Mouse (Mus musculus): ENCODE results near the gene Dst.
A peak's percentile ranks its signal among the peaks of the same experiment; 100 is the strongest.

Dst gene

DNA sequence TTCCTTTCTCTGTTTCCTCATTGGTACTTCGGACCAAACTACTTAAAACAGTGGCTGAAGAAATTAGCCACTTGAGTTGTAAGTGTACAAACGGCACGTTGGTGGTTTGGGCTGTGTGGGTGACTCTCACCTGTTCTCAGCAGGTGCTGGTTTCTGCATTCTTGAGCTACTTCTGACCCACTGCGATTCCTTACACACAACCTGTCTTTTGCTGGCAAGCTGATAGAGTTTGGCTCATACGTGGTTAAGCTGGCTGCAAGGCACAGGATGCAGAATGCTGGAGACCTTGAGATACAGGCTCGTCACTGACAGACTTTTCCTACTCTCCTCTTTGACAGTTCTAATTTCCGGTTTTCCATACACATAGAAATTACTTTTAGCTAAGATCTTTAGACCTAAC is 19.4 kb downstream of the Dst start:
- DNase-seq (ENCODE audit: low spot score in 2 of 2), result no peak

DNA sequence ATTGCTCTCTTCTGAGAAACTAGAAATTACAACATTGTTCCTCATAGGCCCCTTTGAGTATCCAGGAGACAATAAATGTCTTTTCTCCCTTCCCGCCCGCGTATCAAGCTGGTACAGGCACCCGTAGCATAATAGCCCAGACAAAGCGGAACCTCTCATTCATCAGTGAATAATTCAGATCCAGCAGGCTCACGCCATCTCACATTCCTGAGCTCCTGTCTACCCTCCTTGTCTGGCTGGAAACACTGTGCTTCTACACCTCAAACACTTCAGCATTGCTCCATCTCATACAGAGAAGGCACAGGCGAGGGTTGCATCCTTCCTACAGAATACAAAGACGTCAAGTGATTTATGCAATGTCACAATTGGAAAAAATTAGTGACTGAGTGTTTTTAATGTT is 23.8 kb downstream of the Dst start:
- DNase-seq (ENCODE audit: low spot score in 2 of 2), result no peak

DNA sequence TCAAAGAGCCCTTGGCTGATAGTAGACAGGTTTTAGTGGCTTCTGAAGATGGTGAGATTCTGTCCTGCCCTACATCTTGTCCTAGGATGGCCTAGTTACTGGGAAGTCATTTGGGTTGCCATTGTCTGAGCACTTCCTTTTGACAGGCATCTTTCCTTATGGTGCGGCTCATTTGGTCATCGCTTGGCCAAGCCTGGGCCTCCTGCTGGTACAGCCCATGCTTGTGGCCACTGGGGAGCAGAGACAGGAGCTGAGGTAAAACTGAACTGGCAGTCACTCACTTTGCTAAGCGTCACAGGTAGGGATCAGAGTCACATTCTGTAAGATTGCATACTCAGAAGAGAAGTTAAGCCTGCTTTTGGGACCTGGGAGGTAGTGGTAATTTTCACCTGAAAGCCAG is 24.2 kb downstream of the Dst start:
- DNase-seq (ENCODE audit: low spot score in 2 of 2), result no peak

DNA sequence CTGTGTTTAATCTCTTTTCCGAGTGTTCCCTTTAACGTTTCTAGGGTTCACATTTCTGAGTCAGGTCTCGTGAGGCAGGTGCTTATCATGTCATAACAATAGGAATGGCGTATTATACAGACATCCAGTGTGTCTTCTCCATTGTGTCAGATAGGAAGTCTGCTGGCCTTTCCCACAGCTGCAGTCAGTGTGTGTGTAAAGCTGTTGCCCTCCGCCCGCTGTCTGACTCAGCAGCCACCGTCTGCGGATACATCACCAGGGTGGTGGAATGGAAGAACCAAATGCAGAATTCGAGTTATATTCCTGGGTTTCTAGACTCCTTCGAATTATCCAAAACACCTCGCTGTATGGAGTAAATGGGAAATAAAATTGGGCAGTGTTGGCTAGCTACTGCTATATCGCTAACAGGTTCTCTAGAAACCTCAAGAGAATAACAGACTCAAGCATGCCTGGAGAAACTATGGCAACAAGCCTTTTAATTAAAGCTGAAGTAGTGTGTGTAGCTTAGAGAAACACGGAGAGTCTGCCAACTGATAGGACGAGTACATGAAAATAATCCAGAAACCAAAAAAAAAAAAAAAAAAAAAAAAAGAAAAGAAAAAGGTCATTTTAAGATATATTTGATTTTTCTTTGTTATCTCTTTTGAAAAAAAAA is 24.9 kb downstream of the Dst start:
- DNase-seq (ENCODE audit: low spot score in 2 of 2), result no peak

DNA sequence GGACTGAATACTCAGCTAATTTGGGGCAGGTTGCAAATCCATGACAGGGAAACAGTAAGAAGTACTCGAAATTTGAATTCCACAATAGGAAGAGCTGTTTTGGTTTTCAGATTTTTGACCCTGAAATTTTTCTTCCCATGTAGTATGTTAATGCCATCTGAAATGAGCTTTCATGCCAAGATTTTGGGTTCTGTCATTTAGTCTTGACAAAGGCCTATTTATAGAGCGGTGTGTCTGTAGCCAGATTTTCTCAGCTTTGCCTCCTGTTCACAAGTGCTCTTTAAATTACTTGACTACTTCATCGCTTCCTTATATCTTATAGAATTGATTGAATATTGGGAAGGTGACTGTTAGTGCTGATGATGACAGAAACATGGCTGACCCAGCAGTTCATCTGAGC is 27.9 kb downstream of the Dst start:
- DNase-seq (ENCODE audit: low spot score in 2 of 2), result no peak

DNA sequence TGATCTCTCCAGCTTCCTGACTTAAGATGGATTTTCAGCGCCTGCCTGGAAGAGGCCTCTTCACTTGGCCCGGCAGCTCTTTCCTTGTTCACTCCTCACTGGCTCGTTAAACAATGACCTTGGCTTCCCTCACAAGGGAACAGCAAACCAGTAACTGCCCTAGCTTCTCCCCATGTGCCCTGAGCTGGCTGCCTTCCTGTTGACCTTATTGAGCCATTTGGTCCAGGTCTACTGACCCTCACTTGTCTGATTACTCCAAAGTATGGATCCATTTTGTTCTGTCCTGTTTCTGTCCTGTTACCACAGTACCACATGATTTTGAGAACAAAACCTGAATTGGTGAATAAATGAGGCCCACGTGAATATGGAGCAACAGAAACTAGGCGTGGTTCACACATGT is 31.8 kb downstream of the Dst start:
- DNase-seq (ENCODE audit: low spot score in 2 of 2), result no peak

DNA sequence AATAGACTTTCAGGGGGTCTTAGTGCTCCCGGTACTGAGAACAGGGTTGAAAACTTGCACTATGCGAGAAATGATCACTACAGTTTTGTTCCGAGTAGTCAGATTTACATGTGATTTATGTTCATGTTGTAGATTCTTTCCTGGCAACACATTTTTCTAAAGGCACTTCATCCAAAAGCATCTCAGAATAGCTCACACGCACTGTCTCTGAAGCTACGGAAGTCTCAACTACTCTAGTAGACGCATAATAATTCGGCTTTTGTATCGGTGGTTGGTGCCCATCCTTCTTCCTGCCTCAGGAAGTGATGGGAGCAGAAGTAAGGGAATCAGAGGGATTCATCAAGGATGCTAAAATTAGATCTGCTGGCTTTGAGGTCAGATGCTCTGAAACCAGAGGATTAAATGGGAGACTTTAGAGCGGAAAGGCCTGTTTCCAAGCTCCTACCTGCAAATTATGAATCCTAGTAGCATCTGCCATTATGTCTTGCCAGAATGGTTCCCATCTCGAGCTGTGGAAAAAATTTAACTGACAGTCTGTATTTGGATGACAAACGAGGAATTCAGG is 32.4 kb downstream of the Dst start:
- DNase-seq (ENCODE audit: low spot score in 2 of 2), result no peak

DNA sequence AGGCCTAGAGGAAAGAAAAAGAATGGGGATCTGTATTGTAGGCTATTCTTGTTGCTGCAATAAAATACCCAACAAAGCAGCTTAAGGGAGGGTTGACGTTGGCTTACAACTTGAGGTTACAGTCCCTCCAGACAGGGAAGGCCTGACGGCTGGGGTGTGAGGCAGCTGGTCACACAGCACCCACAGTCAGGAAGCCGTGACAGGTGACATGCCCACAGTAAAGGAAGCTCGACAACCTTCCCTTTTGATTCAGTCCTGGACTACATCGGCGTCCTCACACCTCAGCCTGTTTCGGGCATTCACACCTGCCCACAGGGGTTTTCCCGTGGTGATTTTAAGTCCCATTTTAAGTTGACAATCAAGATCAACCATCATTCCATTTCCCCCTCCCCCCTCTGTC is 34.6 kb downstream of the Dst start:
- no peak for DNase-seq (ENCODE audit: low spot score in 2 of 2)

DNA sequence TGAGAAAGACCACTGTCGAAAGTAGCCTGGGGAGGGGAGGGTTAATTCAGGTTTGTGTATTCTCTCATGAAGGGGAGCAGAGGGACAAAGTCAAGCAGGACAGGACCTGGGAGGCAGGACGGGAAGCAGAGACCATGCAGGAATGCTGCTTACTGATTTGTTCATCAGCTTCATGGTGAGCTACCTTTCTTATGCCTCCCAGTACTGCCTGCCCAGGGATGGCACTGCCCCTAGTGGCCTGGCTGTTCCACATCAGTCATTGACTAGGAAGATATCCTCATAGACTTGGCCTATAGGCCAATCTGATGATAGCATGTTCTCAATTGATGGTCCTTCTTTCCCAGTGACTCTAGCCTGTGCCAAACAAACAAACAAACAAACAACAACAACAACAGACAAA is 35.9 kb downstream of the Dst start:
- DNase-seq (ENCODE audit: low spot score in 2 of 2), result no peak

DNA sequence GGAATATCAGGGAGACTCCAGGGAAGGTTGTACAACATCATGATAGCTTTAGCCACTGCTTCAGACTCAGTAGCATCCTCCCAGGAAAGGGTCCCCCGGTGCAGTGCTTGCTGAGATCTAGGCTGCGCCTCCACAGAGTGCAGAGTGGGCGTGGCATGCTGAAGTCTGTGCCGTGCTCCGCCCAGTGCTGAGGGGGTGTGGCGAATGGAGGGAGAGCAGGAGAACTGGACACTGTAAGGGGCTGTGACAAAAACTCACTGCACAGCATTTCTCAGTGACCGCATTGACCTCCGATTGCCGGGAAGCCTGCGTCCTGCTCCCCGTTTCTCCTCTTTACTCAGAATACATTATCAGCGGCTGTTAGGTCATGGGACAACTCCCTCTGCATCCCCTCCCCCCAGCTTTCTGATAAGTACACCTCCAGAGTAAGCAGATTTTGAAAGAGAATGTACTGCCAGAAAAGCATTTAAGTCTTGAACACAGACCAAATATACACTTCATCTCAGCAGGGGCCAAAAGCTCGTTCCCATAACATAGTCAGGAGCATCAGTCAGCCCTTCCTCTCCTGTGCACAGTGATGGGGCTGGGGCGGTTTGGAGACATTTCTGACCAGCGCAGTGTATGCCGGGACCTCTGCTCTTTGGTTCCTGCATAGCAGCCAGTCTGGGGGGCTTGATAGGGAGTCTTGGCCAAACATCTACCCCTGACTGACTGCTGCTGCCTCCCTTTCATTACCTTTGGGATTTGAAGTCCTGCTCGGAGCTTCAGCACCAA is 37.1 kb downstream of the Dst start:
- no peak for DNase-seq (ENCODE audit: low spot score in 2 of 2)

DNA sequence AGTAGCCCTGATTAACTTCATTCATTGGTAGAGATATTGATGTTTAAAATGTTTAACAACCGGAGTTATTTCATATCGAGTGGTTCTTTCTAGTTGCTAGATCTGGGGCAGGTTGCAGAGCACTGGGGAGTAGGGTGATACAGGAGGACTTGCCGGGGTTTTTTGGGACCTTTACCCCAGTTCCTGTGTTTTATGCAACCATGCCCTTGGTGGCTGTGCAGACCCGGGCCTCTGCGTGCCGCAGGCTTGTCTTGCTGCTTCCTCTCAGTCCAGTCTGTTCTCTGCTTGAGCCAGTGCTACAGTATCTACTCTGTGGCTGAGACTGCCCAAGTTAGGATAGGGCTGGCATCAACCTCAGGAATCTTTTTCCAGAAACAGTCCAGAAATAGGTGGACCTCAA is 37.7 kb downstream of the Dst start:
- no peak for DNase-seq (ENCODE audit: low spot score in 2 of 2)

DNA sequence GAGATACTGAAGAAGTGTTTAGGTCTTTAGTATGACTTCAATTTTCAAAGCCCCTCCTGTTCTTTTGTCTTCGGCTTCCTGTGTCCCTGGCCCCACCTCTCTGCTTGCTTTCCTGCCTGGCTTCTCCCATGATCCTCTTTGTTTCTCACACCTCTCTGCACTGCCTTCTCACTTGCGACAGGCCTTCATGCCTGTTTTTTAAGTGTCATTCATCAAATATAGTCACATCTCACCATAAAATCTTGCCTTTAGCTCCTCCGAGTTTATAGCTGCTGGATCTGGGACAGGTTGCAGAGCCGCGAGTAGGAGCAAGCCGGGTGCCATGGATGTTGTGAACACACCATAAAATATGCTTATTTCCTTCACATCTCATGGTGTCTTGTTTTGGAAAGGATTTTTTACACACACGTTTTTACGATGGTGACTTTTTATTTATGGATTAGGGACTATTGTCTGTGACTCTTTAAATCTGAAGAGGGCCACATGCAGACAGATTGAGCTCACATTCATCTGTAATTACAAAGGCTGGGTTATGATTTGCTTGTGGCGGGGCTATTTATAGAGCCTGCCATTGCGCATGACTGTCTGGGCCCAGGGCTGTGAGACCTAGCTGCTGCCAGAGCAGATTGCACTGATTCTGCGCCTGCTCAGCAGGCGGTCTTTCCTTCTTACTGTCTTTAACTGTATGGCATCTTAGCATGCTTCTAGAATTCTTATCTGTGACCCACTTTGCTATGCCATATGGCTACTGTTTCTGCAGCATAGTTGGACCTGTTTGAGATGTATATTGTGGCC is 38.8 kb downstream of the Dst start:
- no peak for DNase-seq (ENCODE audit: low spot score in 2 of 2)

DNA sequence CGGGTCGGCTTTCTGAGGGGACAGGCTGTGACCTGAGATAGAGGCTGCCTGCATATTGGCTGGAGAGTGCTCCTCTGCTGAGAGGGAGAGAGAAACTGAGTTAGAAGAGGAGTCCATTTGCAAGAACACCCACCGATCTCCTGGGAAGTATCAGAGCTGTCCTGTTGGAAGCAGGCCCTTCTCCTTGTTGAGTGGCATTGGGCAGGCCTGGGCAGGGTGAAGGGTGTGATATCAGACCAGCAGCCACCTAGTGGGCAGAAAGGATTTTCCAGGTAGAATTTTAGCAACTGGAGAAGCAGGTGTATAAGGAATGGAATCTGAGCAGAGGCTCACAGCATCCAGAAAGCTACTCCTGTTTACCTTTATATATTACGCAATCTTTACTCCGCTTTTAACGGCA is 39.8 kb downstream of the Dst start:
- no peak for DNase-seq (ENCODE audit: low spot score in 2 of 2)

DNA sequence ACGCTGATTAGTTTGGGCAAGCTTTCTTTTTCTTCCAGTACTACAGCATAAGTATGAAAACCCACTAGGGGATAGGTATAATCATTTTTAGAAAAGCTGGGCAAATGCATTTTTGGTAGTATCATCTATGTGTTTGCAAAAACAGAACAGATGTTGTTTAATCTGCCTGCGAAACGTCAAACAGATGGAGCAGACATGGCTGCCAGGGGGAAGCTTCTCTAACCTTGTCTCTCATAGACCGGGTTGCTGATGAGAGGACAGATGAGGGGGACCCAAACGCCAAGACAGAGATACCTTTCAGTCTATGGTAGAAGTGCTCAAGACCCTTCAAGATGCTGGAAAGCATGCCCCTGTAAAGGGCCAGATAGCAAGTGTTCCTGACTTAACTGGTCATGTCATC is 40.5 kb downstream of the Dst start:
- DNase-seq (ENCODE audit: low spot score in 2 of 2), result no peak

DNA sequence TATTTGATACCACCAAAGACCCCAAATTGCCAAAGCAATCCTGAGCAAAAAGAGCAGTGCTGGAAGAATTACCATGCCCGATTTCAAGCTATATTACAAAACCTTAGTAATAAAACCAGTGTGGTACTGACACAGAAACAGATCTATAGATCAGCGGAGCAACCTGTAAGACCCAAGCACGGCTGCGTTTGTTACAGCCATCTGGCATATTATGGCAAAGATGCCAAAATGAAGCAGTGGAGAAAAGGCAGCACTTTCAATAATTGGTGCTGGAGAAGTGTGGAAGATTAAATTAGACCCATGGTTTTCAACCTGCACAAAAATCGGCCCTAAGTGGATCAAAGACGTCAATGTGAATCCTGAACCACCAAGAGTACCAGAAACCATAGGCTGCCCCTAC is 47.6 kb downstream of the Dst start:
- no peak for DNase-seq (ENCODE audit: low spot score in 2 of 2)

DNA sequence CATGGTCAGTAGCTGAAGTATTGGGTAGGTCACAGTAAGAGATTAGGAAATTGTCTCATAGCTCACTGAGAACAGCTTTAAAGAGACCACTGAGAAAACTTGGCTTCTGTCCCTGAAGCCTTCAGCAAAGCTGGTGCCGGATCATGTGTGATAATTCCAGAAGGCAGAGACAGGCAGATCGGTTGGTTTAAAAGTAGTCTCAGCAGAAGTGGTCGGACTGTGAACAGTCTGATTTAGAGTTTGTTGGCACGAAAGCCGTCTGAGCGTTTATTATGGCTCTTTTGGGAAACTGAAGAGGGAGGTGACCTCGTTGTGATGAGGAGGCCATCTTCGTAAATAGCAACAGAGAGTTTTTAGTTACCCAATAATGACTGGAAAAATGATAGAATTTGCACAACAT is 52.4 kb downstream of the Dst start:
- no peak for DNase-seq (ENCODE audit: low spot score in 2 of 2)

DNA sequence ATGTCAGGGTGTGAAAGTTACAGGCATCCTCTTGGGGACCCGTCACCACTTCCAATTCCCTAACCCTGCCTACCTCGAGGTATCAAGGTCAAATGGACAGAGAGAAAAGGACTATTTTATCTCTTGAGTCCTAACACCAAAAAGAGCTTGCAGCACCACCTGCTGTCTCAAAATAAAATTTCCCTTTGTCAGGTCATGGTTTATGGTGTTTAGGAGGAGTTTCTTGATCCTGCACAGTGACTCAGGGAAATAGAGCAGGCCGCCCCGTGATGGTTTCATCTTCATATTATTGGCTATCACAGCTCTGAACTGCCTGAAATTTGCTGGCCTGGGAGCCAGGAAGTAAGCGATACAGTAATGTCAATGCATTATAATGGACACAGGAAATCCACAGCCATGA is 56.6 kb downstream of the Dst start:
- peak in 1 of 2 experiments; percentile 13 for DNase-seq (ENCODE audit: low spot score in 2 of 2)

DNA sequence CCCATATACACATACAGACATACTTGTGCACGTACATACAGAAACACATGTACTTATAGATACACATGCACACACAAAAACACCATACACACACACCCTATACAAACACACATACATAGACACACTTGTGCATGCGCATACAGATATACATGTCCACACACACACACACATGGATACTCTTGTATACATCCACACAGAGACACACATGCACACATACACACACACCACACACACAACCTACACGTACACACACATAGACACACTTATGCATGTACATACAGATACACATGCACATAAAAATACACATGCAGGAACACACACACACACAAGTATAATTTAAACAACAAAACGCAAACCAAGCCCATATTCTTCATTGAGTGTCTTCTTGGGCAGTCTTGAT is 57.8 kb downstream of the Dst start:
- DNase-seq (ENCODE audit: low spot score in 2 of 2), result no peak

DNA sequence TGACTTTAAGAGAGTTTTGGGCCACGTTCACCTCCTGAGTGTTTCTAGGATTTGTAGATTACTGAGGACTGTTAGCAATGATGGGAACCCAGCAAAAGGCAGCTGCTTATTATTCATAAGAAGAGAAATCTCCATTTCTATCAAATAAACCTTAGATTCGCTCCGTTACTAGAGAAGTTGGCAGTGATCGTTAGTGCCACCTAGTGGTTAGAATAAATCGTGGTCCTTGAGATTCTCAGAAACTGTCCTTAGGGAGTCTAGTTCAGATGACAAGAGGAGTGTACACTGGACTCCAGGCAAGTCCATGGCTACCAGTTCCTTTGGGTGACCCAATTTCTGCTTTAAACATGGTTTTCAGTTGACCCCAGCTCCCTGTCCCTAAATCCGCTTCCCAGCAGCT is 58.3 kb downstream of the Dst start:
- peak in 1 of 2 experiments; percentile 34 for DNase-seq (ENCODE audit: low spot score in 2 of 2)

DNA sequence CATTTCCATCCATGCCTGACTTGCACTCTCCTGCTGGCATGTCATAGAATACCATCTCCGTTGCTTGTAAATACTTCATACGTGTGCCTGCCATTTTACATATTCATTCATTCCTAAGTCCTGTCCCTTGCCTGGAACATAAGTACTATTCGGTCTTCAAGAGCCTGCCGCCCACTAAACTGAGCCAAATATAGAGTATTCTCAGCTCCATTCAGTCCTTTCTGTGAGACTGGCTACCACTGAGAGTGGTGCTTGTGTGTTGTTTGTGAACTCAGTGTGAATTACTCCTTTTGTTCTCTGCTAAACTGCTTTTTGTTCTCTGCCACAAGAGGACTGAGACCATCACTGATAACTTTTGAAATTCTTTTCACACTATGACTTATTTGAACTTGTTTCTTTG is 59.2 kb downstream of the Dst start:
- DNase-seq (ENCODE audit: low spot score in 2 of 2), result no peak

DNA sequence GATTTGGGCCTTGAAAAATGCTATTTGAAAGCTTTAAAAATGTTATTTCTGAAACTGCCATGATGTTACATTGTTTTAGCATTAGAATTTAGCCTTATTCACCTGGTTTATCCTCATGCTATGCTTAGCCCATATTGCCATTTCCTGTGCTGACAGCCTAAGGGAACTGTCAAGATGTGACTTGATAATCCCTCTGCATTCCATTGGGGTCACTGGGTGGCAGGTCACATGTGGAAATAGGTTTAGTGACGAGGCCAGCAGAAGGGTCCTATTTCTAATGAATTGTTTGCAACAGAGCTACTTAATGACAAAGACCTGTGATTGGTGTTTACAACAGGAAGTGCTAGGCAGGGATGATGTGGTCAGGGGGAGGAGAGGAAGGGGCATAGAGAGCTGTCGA is 61.9 kb downstream of the Dst start:
- no peak for DNase-seq (ENCODE audit: low spot score in 2 of 2)

DNA sequence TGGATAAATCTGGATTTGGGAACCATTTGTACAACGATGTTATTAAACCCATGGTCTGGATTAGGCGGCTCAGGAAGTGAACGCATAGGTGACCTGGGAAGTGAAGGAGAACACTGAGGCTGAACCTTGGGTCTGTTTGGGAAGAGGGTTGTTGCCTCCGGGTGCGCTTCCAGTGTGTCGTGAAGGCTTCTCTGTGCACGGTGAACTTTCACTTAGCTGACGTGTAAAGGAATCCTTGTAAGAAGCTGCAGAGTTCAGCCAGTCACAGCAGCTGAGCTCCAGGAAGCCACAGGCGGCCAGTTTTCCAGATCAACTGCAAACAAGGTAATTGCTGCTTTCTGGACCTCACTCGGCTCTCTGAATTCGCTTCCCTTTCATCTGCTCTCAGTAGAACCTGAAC is 66.4 kb downstream of the Dst start:
- DNase-seq (ENCODE audit: low spot score in 2 of 2), result no peak

DNA sequence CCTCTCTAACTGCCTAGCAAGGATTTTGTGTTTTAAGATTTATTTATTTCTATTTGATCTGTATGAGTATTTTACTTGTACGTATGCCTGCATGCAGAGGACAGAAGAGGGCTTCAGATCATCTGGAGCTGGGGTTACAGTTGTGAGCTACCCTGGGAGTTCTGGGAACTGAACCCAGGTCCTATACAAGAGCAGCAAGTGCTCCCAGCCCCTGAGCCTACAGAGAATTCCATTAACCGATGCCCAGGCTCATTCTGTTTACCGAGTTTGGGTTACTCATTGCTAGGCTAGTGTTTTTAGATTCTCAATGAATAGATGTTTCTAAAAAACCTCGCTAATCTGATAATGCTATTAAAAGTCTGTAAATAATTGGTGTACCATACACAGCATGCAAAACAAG is 67.3 kb downstream of the Dst start:
- DNase-seq (ENCODE audit: low spot score in 2 of 2), result no peak

All from thymus, postnatal 10 days (tissue).